Mouse (Mus musculus): ENCODE measurements at regions not wholly inside any gene's neighbourhood (a gene's known extent, or its start where the extent isn't known, plus 50 kb on each side); places are given as distances from the start of the nearest gene placed in this dataset.
"Not testable (repeated sequence)": the region's sequence is repeated elsewhere in the genome, so short reads cannot be mapped to it uniquely, and the experiment has no call there.

GRCm38 (mm10) chr4:105844675-105845466 is 55.2 kb downstream of the Gm12728 start:
- DNase-seq, result no peak

- DNase-seq, result not testable (repeated sequence)
These were observed 56.6 kb downstream of the Gm12728 start for GRCm38 (mm10) chr4:105845998-105846989.

- DNase-seq, result no peak
These were observed 63.4 kb downstream of the Gm12728 start for GRCm38 (mm10) chr4:105853086-105853485.

GRCm38 (mm10) chr4:105859052-105859864 is 69.6 kb downstream of the Gm12728 start:
- no peak for DNase-seq

- DNase-seq, result no peak
These were observed 71.4 kb downstream of the Gm12728 start for GRCm38 (mm10) chr4:105860930-105861653.

GRCm38 (mm10) chr4:105861654-105862037 is 72.0 kb downstream of the Gm12728 start:
- no peak for DNase-seq

GRCm38 (mm10) chr4:105870512-105870911 is 80.8 kb downstream of the Gm12728 start:
- no peak for DNase-seq

- DNase-seq, result no peak
These were observed 87.6 kb downstream of the Gm12728 start for GRCm38 (mm10) chr4:105877246-105877645.

- no peak for DNase-seq
These were observed 90.2 kb downstream of the Gm12728 start for GRCm38 (mm10) chr4:105879891-105880290.

GRCm38 (mm10) chr4:105884791-105885190 is 95.1 kb downstream of the Gm12728 start:
- DNase-seq, result no peak

GRCm38 (mm10) chr4:105891438-105891837 is 101.8 kb downstream of the Gm12728 start:
- no peak for DNase-seq

- no peak for DNase-seq
These were observed 102.4 kb downstream of the Gm12728 start for GRCm38 (mm10) chr4:105892065-105892464.

GRCm38 (mm10) chr4:105895116-105895515 is 105.4 kb downstream of the Gm12728 start:
- no peak for DNase-seq

- DNase-seq, result no peak
These were observed 108.6 kb downstream of the Gm12728 start for GRCm38 (mm10) chr4:105898054-105898847.

- DNase-seq, result no peak
These were observed 115.2 kb downstream of the Gm12728 start for GRCm38 (mm10) chr4:105904896-105905295.

GRCm38 (mm10) chr4:105906411-105906810 is 116.7 kb downstream of the Gm12728 start:
- DNase-seq, result no peak

- no peak for DNase-seq
These were observed 117.9 kb downstream of the Gm12728 start for GRCm38 (mm10) chr4:105907611-105908010.

GRCm38 (mm10) chr4:105908281-105908680 is 118.6 kb downstream of the Gm12728 start:
- DNase-seq, result no peak

- no peak for DNase-seq
These were observed 119.6 kb downstream of the Gm12728 start for GRCm38 (mm10) chr4:105909272-105909671.

- DNase-seq, result no peak
These were observed 121.0 kb downstream of the Gm12728 start for GRCm38 (mm10) chr4:105910666-105911065.

GRCm38 (mm10) chr4:105911678-105912077 is 122.0 kb downstream of the Gm12728 start:
- no peak for DNase-seq

All from right cerebral cortex, adult 18-20 months (tissue).